Mouse (Mus musculus) bone marrow macrophage, adult 2 months (primary cell): ENCODE measurements at regions not wholly inside any gene's neighbourhood (a gene's known extent, or its start where the extent isn't known, plus 50 kb on each side); places are given as distances from the start of the nearest gene placed in this dataset.

Experiments used
- CTCF ChIP-seq: IDR thresholded peaks from 2 replicates; pipeline ENCODE4 v1.5.1; 2012; ENCODE audit warnings: low read depth, mild to moderate bottlenecking, low read length, moderate library complexity
- POLR2A ChIP-seq: IDR thresholded peaks from 2 replicates; pipeline ENCODE4 v1.6.1; 2012; ENCODE audit warnings: mild to moderate bottlenecking, low read depth, low read length, borderline replicate concordance

DNA sequence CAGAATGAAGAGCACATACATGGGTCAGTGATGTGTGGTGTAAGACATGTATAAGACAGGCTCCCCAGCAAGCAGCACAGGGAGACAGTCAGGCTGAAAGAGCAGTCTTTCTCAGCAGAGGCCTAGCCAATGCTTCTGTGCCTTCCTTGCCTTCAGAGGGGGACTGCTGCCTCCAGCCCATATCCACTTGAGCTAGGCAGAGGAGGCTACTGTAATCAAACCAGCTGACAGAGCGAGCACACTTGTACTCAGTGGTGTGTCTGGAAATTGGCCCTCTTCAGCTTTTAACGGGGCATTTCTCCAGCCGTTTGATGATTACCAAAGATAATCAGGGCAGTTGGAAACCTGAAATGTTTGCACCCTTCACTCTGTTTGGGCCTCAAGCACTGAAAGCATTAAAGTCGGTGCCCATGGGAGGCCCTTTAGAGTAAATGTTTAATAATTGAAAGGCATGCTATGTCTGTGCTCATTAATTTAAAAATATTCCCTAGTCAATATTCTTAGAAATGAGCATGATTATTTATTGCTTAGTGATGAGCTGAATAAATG lies 326.0 kb upstream of the Gm6657 start:
- no peak for TF ChIP-seq CTCF
- no peak for TF ChIP-seq POLR2A
